Mouse (Mus musculus) megakaryocyte, embryonic 14.5 days (primary cell): ENCODE measurements around the gene Usp37.

Experiments used
- FLI1 ChIP-seq: IDR thresholded peaks from 2 replicates; pipeline ENCODE4 v1.6.1; 2012; ENCODE audit warnings: low read length, inconsistent platforms, mixed read lengths
- GATA1 ChIP-seq: IDR thresholded peaks from 3 replicates; pipeline ENCODE4 v1.6.1; 2012; ENCODE audit warnings: mixed read lengths, low read length, inconsistent platforms, borderline replicate concordance

GRCm38 (mm10) chr1:74393697-74394096, 150.4 kb downstream of the Usp37 start:
- TF ChIP-seq GATA1: no peak
- TF ChIP-seq FLI1: no peak
